Mouse (Mus musculus) forebrain, embryonic 11.5 days (tissue): ENCODE results near the gene Lsr. TPM values are rescaled to one million over a fixed set of nuclear protein-coding genes. Genes with fewer than 3 reads are reported as not detected.

Experiments used
- ATAC-seq: fragments of 200-750 bp; cut with Nextera tagmentation; replicated peaks from 2 replicates; pipeline ENCODE4 v1.8.0; 2017; ENCODE audit warnings: moderate TSS enrichment; ENCODE audit not compliant: low FRiP score
- DNase-seq: peaks from one replicate; pipeline ENCODE4 v3.0.0-alpha.2; 2017; ENCODE audit warnings: low spot score
- H3K27ac ChIP-seq: fragments of 300-500 bp; sonication (generic); 2 replicates; pipeline ENCODE4 v1.5.1; 2014; ENCODE audit warnings: low read depth, low read length
- H3K27me3 ChIP-seq: fragments of 300-500 bp; sonication (generic); 2 replicates; pipeline ENCODE4 v1.6.1; 2014; ENCODE audit warnings: mild to moderate bottlenecking, low read length, mixed read lengths; ENCODE audit not compliant: control insufficient read depth, insufficient read depth
- H3K36me3 ChIP-seq: fragments of 300-500 bp; sonication (generic); 2 replicates; pipeline ENCODE4 v1.6.1; 2014; ENCODE audit warnings: mild to moderate bottlenecking, low read length, moderate library complexity, mixed read lengths; ENCODE audit not compliant: control insufficient read depth, insufficient read depth
- H3K4me1 ChIP-seq: fragments of 300-500 bp; sonication (generic); replicated peaks from 2 replicates; pipeline ENCODE4 v1.6.1; 2014; ENCODE audit warnings: low read length, mixed read lengths; ENCODE audit not compliant: control insufficient read depth, insufficient read depth
- H3K4me2 ChIP-seq: fragments of 300-500 bp; sonication (generic); 2 replicates; pipeline ENCODE4 v1.6.1; 2014; ENCODE audit warnings: low read depth, mild to moderate bottlenecking, low read length, moderate library complexity, mixed read lengths; ENCODE audit not compliant: severe bottlenecking
- H3K4me3 ChIP-seq: fragments of 300-500 bp; sonication (generic); 2 replicates; pipeline ENCODE4 v1.5.1; 2014; ENCODE audit warnings: low read depth, low read length
- H3K9ac ChIP-seq: fragments of 300-500 bp; sonication (generic); 2 replicates; pipeline ENCODE4 v1.6.1; 2014; ENCODE audit warnings: low read length
- H3K9me3 ChIP-seq: fragments of 300-500 bp; sonication (generic); 2 replicates; pipeline ENCODE4 v1.6.1; 2016; ENCODE audit warnings: low read length, mixed read lengths; ENCODE audit not compliant: control insufficient read depth
- WGBS: fragments of 180-500 bp; shearing (Covaris S2); extraction: QIAGEN DNeasy Blood & Tissue Kit; methylation state at CpG from one replicate; pipeline ENCODE4 v1.1.7; 2014; 5-methylcytosine and 5-hydroxymethylcytosine counted together
- polyA plus RNA-seq: library from polyadenylated mRNA; unstranded; fragments of >200 nt; fragmentation: Nextera tagmentation; extraction: Ambion mirVana; gene quantifications from 2 replicates; pipeline ENCODE4 v1.2.1, GENCODE M21; 2014

Lsr gene
- polyA plus RNA-seq, 1 experiment from 2014 or later: 32.5 TPM

- H3K9ac ChIP-seq: peak overlapping the region; percentile 96
- H3K27ac ChIP-seq: no peak overlapping the region
- ATAC-seq (no peak), DNase-seq (no peak)
- peak overlapping the region; percentile 95 for H3K4me3 ChIP-seq
- H3K4me2 ChIP-seq: peak overlapping the region; percentile 35
- 78% methylated on average over 28 of the region's 28 CpGs for WGBS
- H3K9me3 ChIP-seq: no peaks in the 10 kb centered on the region
- H3K4me1 ChIP-seq: peaks cover 10% of the 10 kb centered on the region
- peaks cover 8% of the 10 kb centered on the region for H3K36me3 ChIP-seq
- no peaks in the 10 kb centered on the region for H3K27me3 ChIP-seq
Measured at GRCm38 (mm10) chr7:30958109-30958865, 15.0 kb downstream of the Lsr start.

- peaks cover 10% of the 10 kb centered on the region for H3K36me3 ChIP-seq
- under 1% methylated on average over 43 of the region's 43 CpGs for WGBS
- H3K4me1 ChIP-seq: peaks cover 10% of the 10 kb centered on the region
Measured at GRCm38 (mm10) chr7:30957367-30957783, 15.9 kb downstream of the Lsr start.

GRCm38 (mm10) chr7:30956756-30957366, 16.4 kb downstream of the Lsr start, which contains the start of gene Usf2:
Gene Usf2, minus strand, starts transcription at chr7:30956803.
- peak within 1 kb of the TSS; percentile 96 for H3K9ac ChIP-seq
- H3K9me3 ChIP-seq: no peaks in the 10 kb centered on the region
- ATAC-seq (peak; percentile 61), DNase-seq (peak; percentile 90)
- H3K4me2 ChIP-seq: peak within 1 kb of the TSS; percentile 90
- H3K36me3 ChIP-seq: peaks cover 10% of the 10 kb centered on the region
- 0% methylated on average over 28 of the region's 82 CpGs for WGBS
- no peaks in the 10 kb centered on the region for H3K27me3 ChIP-seq
- H3K27ac ChIP-seq: peak within 1 kb of the TSS; percentile 95
- H3K4me3 ChIP-seq: peak within 1 kb of the TSS; percentile 95
- peaks cover 10% of the 10 kb centered on the region for H3K4me1 ChIP-seq

More at GRCm38 (mm10) chr7:30957367-30957783, 15.9 kb downstream of the Lsr start:
- ATAC-seq: peak; percentile 71
- peak overlapping the region; percentile 35 for H3K4me2 ChIP-seq
- peak; percentile 94 for DNase-seq
- H3K27me3 ChIP-seq: no peaks in the 10 kb centered on the region
- H3K4me3 ChIP-seq: peak overlapping the region; percentile 95
- H3K9ac ChIP-seq: peak overlapping the region; percentile 96
- peak overlapping the region; percentile 95 for H3K27ac ChIP-seq
- no peaks in the 10 kb centered on the region for H3K9me3 ChIP-seq

GRCm38 (mm10) chr7:30956357-30956751, 16.9 kb downstream of the Lsr start:
- H3K27me3 ChIP-seq: no peaks in the 10 kb centered on the region
- peak; percentile 67 for ATAC-seq
- peak overlapping the region; percentile 96 for H3K9ac ChIP-seq
- under 1% methylated on average over 24 of the region's 49 CpGs for WGBS
- peak overlapping the region; percentile 90 for H3K4me2 ChIP-seq
- no peaks in the 10 kb centered on the region for H3K9me3 ChIP-seq
- H3K36me3 ChIP-seq: peaks cover 10% of the 10 kb centered on the region
- H3K27ac ChIP-seq: peak overlapping the region; percentile 95
- H3K4me1 ChIP-seq: peaks cover 10% of the 10 kb centered on the region
- no peak for DNase-seq
- H3K4me3 ChIP-seq: peak overlapping the region; percentile 95

GRCm38 (mm10) chr7:30955584-30956356, 17.5 kb downstream of the Lsr start:
- Histone ChIP-seq H3K36me3 (peaks cover 10% of the 10 kb centered on the region), H3K4me2 (peak overlapping the region; percentile 90), H3K9me3 (no peaks in the 10 kb centered on the region), H3K9ac (peak overlapping the region; percentile 96), H3K27me3 (no peaks in the 10 kb centered on the region), H3K4me1 (peaks cover 10% of the 10 kb centered on the region), H3K27ac (peak overlapping the region; percentile 95), H3K4me3 (peak overlapping the region; percentile 95)
- peak; percentile 95 for DNase-seq
- WGBS: under 1% methylated on average over 63 of the region's 64 CpGs
- peak; percentile 74 for ATAC-seq

GRCm38 (mm10) chr7:30954971-30955520, 18.2 kb downstream of the Lsr start:
- 90% methylated on average over 12 of the region's 12 CpGs for WGBS
- no peak overlapping the region; the same call in 1 of the 2 replicates for H3K9ac ChIP-seq
- DNase-seq (no peak), ATAC-seq (no peak)
- H3K4me2 ChIP-seq: peak overlapping the region; percentile 90
- H3K36me3 ChIP-seq: peaks cover 10% of the 10 kb centered on the region
- no peaks in the 10 kb centered on the region for H3K9me3 ChIP-seq
- H3K27me3 ChIP-seq: no peaks in the 10 kb centered on the region
- H3K4me3 ChIP-seq: peak overlapping the region; percentile 95
- no peak overlapping the region for H3K27ac ChIP-seq
- H3K4me1 ChIP-seq: peaks cover 10% of the 10 kb centered on the region

- no peak for ATAC-seq
- Histone ChIP-seq H3K36me3 (peaks cover 10% of the 10 kb centered on the region), H3K4me3 (no peak overlapping the region), H3K4me2 (no peak overlapping the region), H3K4me1 (peaks cover 10% of the 10 kb centered on the region), H3K27ac (no peak overlapping the region), H3K9me3 (no peaks in the 10 kb centered on the region), H3K27me3 (no peaks in the 10 kb centered on the region), H3K9ac (no peak overlapping the region)
- no peak for DNase-seq
- 92% methylated on average over 3 of the region's 3 CpGs for WGBS
Measured at GRCm38 (mm10) chr7:30954036-30954435, 19.2 kb downstream of the Lsr start.

- no peaks in the 10 kb centered on the region for H3K27me3 ChIP-seq
- H3K4me2 ChIP-seq: no peak overlapping the region
- H3K36me3 ChIP-seq: peaks cover 10% of the 10 kb centered on the region
- 88% methylated on average over 6 of the region's 6 CpGs for WGBS
- no peaks in the 10 kb centered on the region for H3K9me3 ChIP-seq
- ATAC-seq (no peak), DNase-seq (no peak)
- no peak overlapping the region for H3K4me3 ChIP-seq
- H3K27ac ChIP-seq: no peak overlapping the region
- H3K4me1 ChIP-seq: peaks cover 10% of the 10 kb centered on the region
- no peak overlapping the region for H3K9ac ChIP-seq
Measured at GRCm38 (mm10) chr7:30953459-30953858, 19.8 kb downstream of the Lsr start.
